26 mouse cellular contexts compared by ENCODE assay signal in the genomic region with DNA sequence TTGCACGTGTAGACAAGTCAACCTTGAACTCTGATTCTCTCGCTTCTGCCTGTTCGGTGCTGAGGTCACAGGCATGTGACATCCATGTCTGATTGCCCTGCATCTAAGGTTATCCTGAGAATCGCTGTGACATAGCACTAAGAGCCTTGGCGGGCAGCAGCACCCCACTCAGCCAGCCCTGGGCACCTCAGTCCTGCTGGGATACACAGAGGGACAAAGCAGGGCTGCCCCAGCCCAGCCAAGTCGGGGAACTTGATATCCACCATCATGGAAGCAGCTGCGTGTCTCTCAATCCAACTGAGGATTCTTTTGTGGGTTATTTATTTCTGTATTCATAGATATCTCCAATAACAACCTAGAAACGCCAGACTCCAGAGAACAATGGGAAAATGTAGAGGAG. TPM values are rescaled to one million over a fixed set of nuclear protein-coding genes. Genes with fewer than 3 reads are reported as not detected.
DNase-seq lines count a peak whose midpoint lies in the region; ATAC-seq and TF ChIP-seq lines count a peak whose summit lies in the region.
"Had no signal": no experiment of that assay in that cellular context is flagged by ENCODE, and none has a peak within 500 bp of the region (broad histone marks: within the 10 kb centered on the region; RNA-seq: fewer than 3 reads in every experiment).

No protein-coding gene starts in this region.

- H3K79me2 ChIP-seq in myocyte (ENCODE audit: control insufficient read depth, insufficient read depth), result no peaks in the 10 kb centered on the region

- H3ac ChIP-seq in myocyte (ENCODE audit: control insufficient read depth, insufficient read length), result no peak overlapping the region

- H3K27me3 ChIP-seq in hindbrain, embryonic 13.5 days, result 0 out of 2 replicates have a peak, but pooled peaks cover 7% of the 10 kb centered on the region
- no peaks in the 10 kb centered on the region for H3K27me3 ChIP-seq in hindbrain, postnatal 0 days (ENCODE audit: insufficient read depth, low read length)
- peaks cover 47% of the 10 kb centered on the region for H3K27me3 ChIP-seq in myocyte (ENCODE audit: control insufficient read depth, insufficient read depth, insufficient read length)
- H3K27me3 ChIP-seq: hindbrain, embryonic 15.5 days had no signal

- intact Hi-C loops in gastrocnemius, adult 2 months (cut with DNase I), result no loop called here
- intact Hi-C loops in gastrocnemius, postnatal 14 days (cut with DNase I; ENCODE audit: low total_unique reads), result no loop called here
- intact Hi-C loops in heart, postnatal 10 days (cut with DNase I), result no loop called here

- TF ChIP-seq CTCF in hindbrain, postnatal 0 days (IDR thresholded peaks at IDR 0.05; ENCODE audit: low read depth), result no peak
- no peak for TF ChIP-seq CTCF in gastrocnemius, adult 2 months (IDR thresholded peaks at IDR 0.05)

- WGBS in hindbrain, embryonic 13.5 days, result 75% methylated on average over 8 of the region's 8 CpGs
- WGBS in hindbrain, postnatal 0 days, result 77% methylated on average over 8 of the region's 8 CpGs

- peaks cover 23% of the 10 kb centered on the region for H3K4me1 ChIP-seq in hindbrain, embryonic 13.5 days (replicated peaks)
- no peaks in the 10 kb centered on the region for H3K4me1 ChIP-seq in hindbrain, postnatal 0 days (ENCODE audit: insufficient read depth, low read length)
- H3K4me1 ChIP-seq: embryonic facial prominence, embryonic 12.5 days had no signal

- TF ChIP-seq POLR2A in myocyte (IDR thresholded peaks at IDR 0.05; ENCODE audit: insufficient read length, low read depth), result no peak

- no peak overlapping the region for H3K4me3 ChIP-seq in hindbrain, embryonic 13.5 days
- H3K4me3 ChIP-seq in hindbrain, postnatal 0 days (ENCODE audit: low read length), result no peak overlapping the region
- peak overlapping the region; percentile 62 for H3K4me3 ChIP-seq in gastrocnemius, adult 2 months
- no peak overlapping the region for H3K4me3 ChIP-seq in myocyte
- H3K4me3 ChIP-seq: embryonic facial prominence, embryonic 12.5 days; embryonic facial prominence, embryonic 15.5 days; forebrain, embryonic 12.5 days; heart, embryonic 10.5 days; heart, embryonic 13.5 days; hindbrain, embryonic 15.5 days; intestine, embryonic 15.5 days had no signal

- H3K36me3 ChIP-seq in hindbrain, embryonic 13.5 days, result no peaks in the 10 kb centered on the region
- no peaks in the 10 kb centered on the region for H3K36me3 ChIP-seq in hindbrain, postnatal 0 days (ENCODE audit: insufficient read depth, low read length)
- no peaks in the 10 kb centered on the region for H3K36me3 ChIP-seq in myocyte (ENCODE audit: control insufficient read depth, insufficient read depth)
- H3K36me3 ChIP-seq: embryonic facial prominence, embryonic 12.5 days; embryonic facial prominence, embryonic 15.5 days; forebrain, embryonic 12.5 days; G1E; heart, embryonic 10.5 days; heart, embryonic 13.5 days; hindbrain, embryonic 15.5 days; intestine, embryonic 15.5 days had no signal

- no peaks in the 10 kb centered on the region for H3K9me3 ChIP-seq in hindbrain, embryonic 13.5 days
- no peaks in the 10 kb centered on the region for H3K9me3 ChIP-seq in hindbrain, postnatal 0 days (ENCODE audit: low read length)
- H3K9me3 ChIP-seq: embryonic facial prominence, embryonic 12.5 days; embryonic facial prominence, embryonic 15.5 days; forebrain, embryonic 12.5 days; G1E; heart, embryonic 10.5 days; heart, embryonic 13.5 days; hindbrain, embryonic 15.5 days; intestine, embryonic 15.5 days had no signal

- H3K27ac ChIP-seq in hindbrain, embryonic 13.5 days, result peak overlapping the region; percentile 67
- no peak overlapping the region for H3K27ac ChIP-seq in hindbrain, postnatal 0 days
- H3K27ac ChIP-seq in gastrocnemius, adult 2 months, result peak overlapping the region; percentile 76
- H3K27ac ChIP-seq: embryonic facial prominence, embryonic 12.5 days; embryonic facial prominence, embryonic 15.5 days; forebrain, embryonic 12.5 days; heart, embryonic 10.5 days; heart, embryonic 13.5 days; hindbrain, embryonic 15.5 days; intestine, embryonic 15.5 days had no signal

- no peak overlapping the region for H3K9ac ChIP-seq in hindbrain, embryonic 13.5 days
- no peak overlapping the region for H3K9ac ChIP-seq in hindbrain, postnatal 0 days (replicated peaks; ENCODE audit: low read length)
- H3K9ac ChIP-seq: embryonic facial prominence, embryonic 12.5 days; embryonic facial prominence, embryonic 15.5 days; forebrain, embryonic 12.5 days; heart, embryonic 13.5 days; hindbrain, embryonic 15.5 days; intestine, embryonic 15.5 days had no signal

- DNase-seq in hindbrain, postnatal 0 days (ENCODE audit: low spot score), result no peak
- DNase-seq in gastrocnemius, adult 2 months, result peak; percentile 73
- peak; percentile 56 for DNase-seq in gastrocnemius, postnatal 14 days
- no peak for DNase-seq in heart, postnatal 10 days
- no peak for DNase-seq in thymus, postnatal 14 days
- DNase-seq: adrenal gland, postnatal 10 days; adrenal gland, postnatal 36 days; B cell, adult 2 months; cerebellum, adult 18-20 months; cerebellum, adult 9-10 months; cerebellum, postnatal 14 days; heart, adult 18-20 months; kidney, adult 11 months; kidney, adult 8-10 months had no signal

- ATAC-seq in hindbrain, embryonic 13.5 days (ENCODE audit: low FRiP score), result no peak
- no peak for ATAC-seq in hindbrain, postnatal 0 days
- ATAC-seq: forebrain, embryonic 16.5 days; intestine, embryonic 15.5 days; Patski had no signal

- no peak overlapping the region for H3K4me2 ChIP-seq in hindbrain, embryonic 13.5 days
- H3K4me2 ChIP-seq in hindbrain, postnatal 0 days (ENCODE audit: low read depth, low read length), result no peak overlapping the region
- peak overlapping the region; percentile 18 for H3K4me2 ChIP-seq in myocyte (ENCODE audit: low read depth)
- H3K4me2 ChIP-seq: forebrain, embryonic 12.5 days; hindbrain, embryonic 15.5 days had no signal

TF ChIP-seq in myocyte, 11 proteins besides CTCF, POLR2A, EP300 and RAD21:
- TF ChIP-seq TCF12 (IDR thresholded peaks at IDR 0.05; ENCODE audit: insufficient read depth, poor library complexity, severe bottlenecking) (no peak), MYOD1 (IDR thresholded peaks at IDR 0.05; ENCODE audit: control insufficient read depth in 1 of 3, insufficient read length in 2 of 3, low read depth in 2 of 3) (no peak), SRF (IDR thresholded peaks at IDR 0.05; ENCODE audit: control insufficient read depth, insufficient read length, low read depth) (no peak), MYOG (IDR thresholded peaks at IDR 0.05; ENCODE audit: control insufficient read depth in 1 of 3, insufficient read depth in 1 of 3, insufficient read length in 2 of 3, low read depth in 2 of 3) (peak in 1 of 3 experiments; percentile 19), TCF3 (IDR thresholded peaks at IDR 0.05; ENCODE audit: insufficient read length, low read depth) (no peak), POLR2AphosphoS2 (IDR thresholded peaks at IDR 0.05; ENCODE audit: insufficient read length, low read depth) (no peak), MAX (IDR thresholded peaks at IDR 0.05; ENCODE audit: low read depth) (no peak)

RNA-seq across cellular contexts. Expression of a gene that starts 24.7 kb away (rescaled TPM):
- 84.3 and 86.5 TPM in 2 replicates for polyA plus RNA-seq in hindbrain, embryonic 13.5 days (2015; fragmentation: Nextera tagmentation; extraction: Ambion mirVana)
- 94.5 and 108 TPM in 2 replicates for total RNA-seq in hindbrain, postnatal 0 days (2014; rRNA removed)
- polyA plus RNA-seq in hindbrain, postnatal 0 days (2015; fragmentation: Nextera tagmentation; extraction: Ambion mirVana), result 64.1 and 65.6 TPM in 2 replicates
- 10 to 100 TPM; 52.8 to 70.8 TPM for total RNA-seq in gastrocnemius, adult 2 months (2021)
- 10 to 100 TPM; 66.1 to 75.2 TPM for total RNA-seq in gastrocnemius, postnatal 14 days (2021)
- 45.5 TPM for polyA plus RNA-seq in myocyte (2012; fragmentation: generic; extraction: Trizol)
- total RNA-seq in heart, postnatal 10 days (2021), result 100 to 1,000 TPM in 1 of 2 experiments, 10 to 100 TPM in 1; 98.5 to 107 TPM

RNA-seq across cellular contexts. Expression of a gene that starts 47.1 kb away (rescaled TPM):
- polyA plus RNA-seq in hindbrain, embryonic 13.5 days (2015; fragmentation: Nextera tagmentation; extraction: Ambion mirVana), result 159 and 162 TPM in 2 replicates
- 127 and 179 TPM in 2 replicates for total RNA-seq in hindbrain, postnatal 0 days (2014; rRNA removed)
- polyA plus RNA-seq in hindbrain, postnatal 0 days (2015; fragmentation: Nextera tagmentation; extraction: Ambion mirVana), result 133 and 145 TPM in 2 replicates
- 100 to 1,000 TPM in 1 of 2 experiments, 10 to 100 TPM in 1; 95.9 to 126 TPM for total RNA-seq in gastrocnemius, adult 2 months (2021)
- total RNA-seq in gastrocnemius, postnatal 14 days (2021), result 10 to 100 TPM; 66.1 to 84.1 TPM
- 40.6 TPM for polyA plus RNA-seq in myocyte (2012; fragmentation: generic; extraction: Trizol)
- 100 to 1,000 TPM; 180 to 183 TPM for total RNA-seq in heart, postnatal 10 days (2021)

Comparison
In these comparisons a context has a peak if more than half of its experiments do, and no peak if none do; other contexts are left out.
1. DNase-seq: peak in gastrocnemius, adult 2 months (single experiment) and gastrocnemius, postnatal 14 days (single experiment); none in hindbrain, postnatal 0 days (single experiment), heart, postnatal 10 days (0 of 2) and thymus, postnatal 14 days (single experiment).